Mouse (Mus musculus) bone marrow macrophage, adult 2 months (primary cell): ENCODE data around the gene Ppm1n.

Experiments used
- CTCF ChIP-seq: IDR thresholded peaks from 2 replicates; pipeline ENCODE4 v1.5.1; 2012; ENCODE audit warnings: low read depth, mild to moderate bottlenecking, low read length, moderate library complexity
- POLR2A ChIP-seq: IDR thresholded peaks from 2 replicates; pipeline ENCODE4 v1.6.1; 2012; ENCODE audit warnings: mild to moderate bottlenecking, low read depth, low read length, borderline replicate concordance

GRCm38 (mm10) chr7:19322489-19322888 lies 42.6 kb upstream of the Ppm1n start:
- TF ChIP-seq CTCF = no peak
- no peak for TF ChIP-seq POLR2A
